Mouse (Mus musculus) embryonic facial prominence, embryonic 13.5 days (tissue): ENCODE data around the gene Gm525. TPM values are rescaled to one million over a fixed set of nuclear protein-coding genes. Genes with fewer than 3 reads are reported as not detected.
A peak's percentile ranks its signal among the peaks of the same experiment; 100 is the strongest.

Experiments used
- ATAC-seq: fragments of 200-750 bp; cut with Nextera tagmentation; 2 replicates; pipeline ENCODE4 v1.8.0; 2017; ENCODE audit warnings: low read depth; ENCODE audit not compliant: insufficient number of reproducible peaks, insufficient read depth, low FRiP score, low TSS enrichment
- H3K27ac ChIP-seq: fragments of 300-500 bp; sonication (generic); 2 replicates; pipeline ENCODE4 v1.5.1; 2015; ENCODE audit warnings: moderate library complexity, mild to moderate bottlenecking, inconsistent platforms
- H3K27me3 ChIP-seq: fragments of 300-500 bp; sonication (generic); 2 replicates; pipeline ENCODE4 v1.6.1; 2015; ENCODE audit warnings: mild to moderate bottlenecking, inconsistent platforms
- H3K36me3 ChIP-seq: fragments of 300-500 bp; sonication (generic); 2 replicates; pipeline ENCODE4 v1.6.1; 2015; ENCODE audit warnings: mild to moderate bottlenecking, inconsistent platforms
- H3K4me1 ChIP-seq: fragments of 300-500 bp; sonication (generic); 2 replicates; pipeline ENCODE4 v1.6.1; 2015; ENCODE audit warnings: inconsistent platforms
- H3K4me2 ChIP-seq: fragments of 300-500 bp; sonication (generic); 2 replicates; pipeline ENCODE4 v1.6.1; 2015; ENCODE audit warnings: moderate library complexity, mild to moderate bottlenecking, inconsistent platforms
- H3K4me3 ChIP-seq: fragments of 300-500 bp; sonication (generic); 2 replicates; pipeline ENCODE4 v1.5.1; 2015; ENCODE audit warnings: mild to moderate bottlenecking, inconsistent platforms
- H3K9ac ChIP-seq: fragments of 300-500 bp; sonication (generic); 2 replicates; pipeline ENCODE4 v1.6.1; 2015; ENCODE audit warnings: mild to moderate bottlenecking, inconsistent platforms
- H3K9me3 ChIP-seq: fragments of 300-500 bp; sonication (generic); 2 replicates; pipeline ENCODE4 v1.6.1; 2016; ENCODE audit warnings: inconsistent platforms
- WGBS: fragments of 180-500 bp; shearing (Covaris S2); methylation state at CpG from one replicate; pipeline ENCODE4 v1.1.7; 2015; ENCODE audit warnings: mixed read lengths; 5-methylcytosine and 5-hydroxymethylcytosine counted together
- polyA plus RNA-seq: library from polyadenylated mRNA; unstranded; fragments of >200 nt; fragmentation: Nextera tagmentation; extraction: Ambion mirVana; gene quantifications from 2 replicates; pipeline ENCODE4 v1.2.1, GENCODE M21; 2015

Gm525 gene
- polyA plus RNA-seq, 1 experiment from 2014 or later = 2.0 TPM

DNA sequence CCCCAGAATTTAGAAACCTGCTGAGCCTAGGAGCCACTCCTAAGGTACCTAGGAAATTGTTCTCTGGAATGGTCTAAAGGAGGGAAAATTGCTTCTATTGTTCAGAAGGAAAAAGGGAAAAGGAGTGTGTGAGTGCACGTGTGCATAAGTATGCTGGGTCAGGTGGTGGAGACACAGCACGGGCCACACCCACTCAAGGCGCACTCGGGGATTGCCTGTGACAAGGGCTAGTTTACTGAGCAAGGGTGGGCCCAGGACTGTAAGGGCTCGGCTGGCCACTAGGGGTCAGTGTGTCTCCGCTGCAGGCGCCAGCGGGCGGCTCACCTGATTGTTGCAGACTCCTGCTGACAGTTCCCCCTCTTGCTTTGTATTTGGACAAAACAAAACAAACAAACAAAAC, 26.8 kb downstream of the Gm525 start:
- Histone ChIP-seq H3K27ac (no peak overlapping the region), H3K9ac (no peak overlapping the region), H3K36me3 (no peaks in the 10 kb centered on the region), H3K9me3 (no peaks in the 10 kb centered on the region), H3K4me3 (peak overlapping the region; percentile 35), H3K4me1 (peaks cover 12% of the 10 kb centered on the region), H3K27me3 (0 out of 2 replicates have a peak, but pooled peaks cover 3% of the 10 kb centered on the region), H3K4me2 (peak overlapping the region; percentile 59)
- WGBS = 2% methylated on average over 9 of the region's 9 CpGs
- peak; percentile 78 for ATAC-seq

DNA sequence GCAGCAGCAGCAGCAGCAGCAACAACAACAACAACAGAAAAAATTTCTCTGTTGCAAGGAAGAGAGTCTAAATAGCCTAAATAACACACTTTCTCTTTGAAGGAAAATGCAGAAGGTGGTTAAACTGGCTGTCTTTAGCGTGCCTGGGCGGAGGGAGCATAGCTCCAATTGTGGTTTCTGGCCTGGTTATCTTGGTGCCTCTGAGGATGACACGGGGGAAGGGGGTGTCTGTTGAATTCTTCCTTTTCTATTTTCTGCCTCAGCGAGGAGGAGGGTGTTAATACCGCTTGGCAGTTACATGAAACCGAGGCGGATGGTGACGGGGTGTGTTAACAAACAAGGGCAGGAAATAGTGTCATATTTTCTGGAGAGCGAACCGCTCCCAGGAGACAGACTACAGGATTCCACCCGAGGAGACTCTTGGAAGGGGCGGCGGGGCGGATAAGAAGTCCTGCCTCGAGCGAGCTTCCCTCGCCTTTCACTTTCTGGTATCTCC, 27.2 kb downstream of the Gm525 start:
- 26% methylated on average over 17 of the region's 17 CpGs for WGBS

DNA sequence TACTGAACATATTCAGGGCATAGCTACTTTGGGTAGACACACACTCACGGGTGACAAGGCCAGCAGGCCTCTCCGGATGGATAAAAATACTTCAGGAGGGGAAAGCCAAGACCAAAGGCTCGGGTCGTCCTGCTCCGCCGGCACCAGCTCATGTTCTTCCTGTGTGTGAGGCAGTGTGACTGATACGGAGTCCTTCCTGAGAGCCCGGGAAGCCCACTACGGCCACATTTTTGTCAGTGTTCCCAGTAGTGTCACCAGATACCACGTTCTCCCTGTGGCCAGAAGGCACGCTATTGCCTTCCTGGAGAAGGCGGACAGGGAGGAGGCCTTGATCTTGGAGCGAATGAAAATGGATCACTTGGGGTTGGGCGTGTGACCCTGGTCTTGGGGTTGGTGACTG, 29.5 kb downstream of the Gm525 start:
- H3K36me3 ChIP-seq = no peaks in the 10 kb centered on the region
- WGBS = 88% methylated on average over 14 of the region's 14 CpGs
- H3K4me1 ChIP-seq = peaks cover 12% of the 10 kb centered on the region
- H3K4me2 ChIP-seq = no peak overlapping the region
- 0 out of 2 replicates have a peak, but pooled peaks cover 3% of the 10 kb centered on the region for H3K27me3 ChIP-seq
- ATAC-seq = no peak
- no peaks in the 10 kb centered on the region for H3K9me3 ChIP-seq
- no peak overlapping the region for H3K27ac ChIP-seq
- no peak overlapping the region for H3K4me3 ChIP-seq
- no peak overlapping the region for H3K9ac ChIP-seq

More for the DNA sequence above, 27.2 kb downstream of the Gm525 start:
- peaks cover 12% of the 10 kb centered on the region for H3K4me1 ChIP-seq
- ATAC-seq = no peak
- H3K27me3 ChIP-seq = 0 out of 2 replicates have a peak, but pooled peaks cover 3% of the 10 kb centered on the region
- H3K9ac ChIP-seq = peak overlapping the region; percentile 51; the same call in 1 of the 2 replicates
- peak overlapping the region; percentile 59 for H3K4me2 ChIP-seq
- 0 out of 2 replicates have a peak overlapping the region, but pooled peaks have one; percentile 11 for H3K27ac ChIP-seq
- H3K9me3 ChIP-seq = no peaks in the 10 kb centered on the region
- H3K4me3 ChIP-seq = peak overlapping the region; percentile 35
- no peaks in the 10 kb centered on the region for H3K36me3 ChIP-seq

DNA sequence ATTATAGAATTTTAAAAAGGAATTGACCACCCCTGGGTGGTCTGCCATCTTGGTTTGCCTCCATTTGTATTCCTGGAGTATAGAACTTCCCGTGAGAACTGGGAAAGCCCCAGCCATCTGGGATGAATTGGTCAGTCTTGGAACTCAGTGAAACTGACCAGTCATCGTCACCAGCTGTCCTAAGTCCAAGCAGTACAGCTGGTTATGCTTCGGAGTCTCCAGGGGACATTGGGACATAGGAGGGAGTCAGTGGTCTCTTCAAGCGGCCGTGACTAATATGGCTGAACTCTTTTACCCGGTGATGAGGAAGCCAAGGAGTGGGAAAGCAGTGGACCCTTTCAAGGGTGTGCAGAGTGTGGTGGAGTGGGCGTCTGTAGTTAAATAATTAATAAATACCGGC, 31.6 kb downstream of the Gm525 start:
- Histone ChIP-seq H3K4me2 (no peak overlapping the region), H3K9me3 (no peaks in the 10 kb centered on the region), H3K4me3 (no peak overlapping the region), H3K27me3 (0 out of 2 replicates have a peak, but pooled peaks cover 3% of the 10 kb centered on the region), H3K27ac (no peak overlapping the region), H3K9ac (no peak overlapping the region), H3K4me1 (peaks cover 12% of the 10 kb centered on the region), H3K36me3 (no peaks in the 10 kb centered on the region)
- WGBS = 93% methylated on average over 8 of the region's 8 CpGs
- ATAC-seq = no peak

DNA sequence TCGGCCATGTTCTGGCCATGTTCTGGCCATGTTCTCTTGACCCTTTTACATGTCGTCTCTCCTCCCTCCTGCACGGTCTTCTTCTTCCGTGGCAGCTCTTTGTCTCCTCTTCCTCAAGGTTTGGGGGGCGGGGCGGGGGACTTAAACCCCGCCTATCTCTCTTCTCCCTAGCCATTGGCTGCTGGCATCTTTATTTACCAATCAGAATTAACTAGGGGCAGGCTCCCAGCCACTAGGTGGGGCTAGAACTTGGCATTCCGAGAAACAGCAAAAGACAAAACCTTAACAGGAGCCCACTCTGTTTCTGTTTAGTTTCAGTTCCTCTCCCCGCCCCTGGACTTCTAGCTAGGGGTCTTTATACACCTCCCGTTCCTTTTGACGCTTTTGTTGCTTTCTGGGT, 32.2 kb downstream of the Gm525 start:
- no peak overlapping the region for H3K4me2 ChIP-seq
- no peak for ATAC-seq
- H3K27ac ChIP-seq = no peak overlapping the region

DNA sequence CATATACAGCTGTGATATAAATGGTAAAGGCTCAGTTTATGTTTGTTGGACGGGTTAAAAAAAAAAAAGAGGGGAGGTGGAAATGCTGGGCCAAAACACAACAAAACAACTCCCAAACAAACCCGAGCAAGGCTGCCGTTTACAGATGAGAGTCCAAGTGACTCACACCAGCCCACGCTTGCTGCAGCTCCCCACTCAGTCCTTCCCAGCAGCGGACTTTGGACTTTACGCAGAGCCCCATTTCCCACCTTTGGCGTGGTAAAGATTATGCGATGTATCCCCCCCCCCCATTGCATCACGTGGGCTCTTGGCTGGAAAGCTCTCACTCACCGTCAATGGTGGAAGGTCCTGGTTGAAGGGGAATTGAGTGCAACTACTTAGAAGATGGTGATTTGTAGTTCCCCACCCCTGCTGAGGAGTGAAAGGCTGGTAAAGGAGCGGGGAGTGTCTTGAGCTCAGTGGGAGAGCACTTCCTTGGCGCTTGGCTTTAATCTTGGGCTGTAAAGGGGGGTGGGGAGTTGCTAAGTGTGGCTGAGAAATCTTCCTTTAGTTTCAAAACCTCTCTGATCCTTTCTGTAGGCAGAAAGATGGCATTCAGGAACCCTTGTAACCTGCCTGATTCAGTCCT, 33.7 kb downstream of the Gm525 start:
- no peak overlapping the region for H3K4me3 ChIP-seq
- no peak overlapping the region for H3K27ac ChIP-seq
- no peak for ATAC-seq
- 41% methylated on average over 12 of the region's 12 CpGs for WGBS
- no peaks in the 10 kb centered on the region for H3K36me3 ChIP-seq
- H3K4me1 ChIP-seq = no peaks in the 10 kb centered on the region
- H3K9me3 ChIP-seq = no peaks in the 10 kb centered on the region
- no peak overlapping the region for H3K9ac ChIP-seq
- no peak overlapping the region for H3K4me2 ChIP-seq
- 0 out of 2 replicates have a peak, but pooled peaks cover under 1% of the 10 kb centered on the region for H3K27me3 ChIP-seq

More for the DNA sequence above, 32.2 kb downstream of the Gm525 start:
- no peaks in the 10 kb centered on the region for H3K36me3 ChIP-seq
- H3K4me1 ChIP-seq = peaks cover 7% of the 10 kb centered on the region
- no peaks in the 10 kb centered on the region for H3K9me3 ChIP-seq
- 84% methylated on average over 11 of the region's 11 CpGs for WGBS
- 0 out of 2 replicates have a peak, but pooled peaks cover 3% of the 10 kb centered on the region for H3K27me3 ChIP-seq
- H3K9ac ChIP-seq = no peak overlapping the region
- no peak overlapping the region for H3K4me3 ChIP-seq

DNA sequence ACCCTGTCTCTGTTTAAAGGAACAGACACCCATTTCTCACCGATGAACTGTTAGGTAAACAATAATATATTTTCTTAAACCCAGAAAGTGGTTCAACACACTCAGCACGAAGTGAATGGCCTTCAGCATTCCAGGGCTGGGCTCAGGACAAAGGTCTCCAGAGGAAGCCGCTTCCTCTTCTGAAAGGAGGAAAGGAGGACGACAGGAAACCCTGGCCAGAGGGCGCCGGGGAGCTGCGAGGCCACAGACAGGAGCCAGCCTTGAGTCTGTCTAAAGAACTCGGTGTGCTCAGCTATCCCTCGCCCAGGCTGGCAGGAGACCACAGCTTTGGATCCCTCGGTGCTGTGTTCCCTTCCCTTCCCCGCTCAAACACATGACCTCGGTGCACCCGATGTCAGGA, 50.8 kb downstream of the Gm525 start:
- Histone ChIP-seq H3K36me3 (no peaks in the 10 kb centered on the region), H3K27me3 (no peaks in the 10 kb centered on the region), H3K9ac (no peak overlapping the region), H3K4me1 (0 out of 2 replicates have a peak, but pooled peaks cover 9% of the 10 kb centered on the region), H3K4me3 (no peak overlapping the region), H3K4me2 (peak overlapping the region; percentile 7; the same call in 1 of the 2 replicates), H3K27ac (no peak overlapping the region), H3K9me3 (no peaks in the 10 kb centered on the region)
- WGBS = 11% methylated on average over 13 of the region's 13 CpGs
- no peak for ATAC-seq

DNA sequence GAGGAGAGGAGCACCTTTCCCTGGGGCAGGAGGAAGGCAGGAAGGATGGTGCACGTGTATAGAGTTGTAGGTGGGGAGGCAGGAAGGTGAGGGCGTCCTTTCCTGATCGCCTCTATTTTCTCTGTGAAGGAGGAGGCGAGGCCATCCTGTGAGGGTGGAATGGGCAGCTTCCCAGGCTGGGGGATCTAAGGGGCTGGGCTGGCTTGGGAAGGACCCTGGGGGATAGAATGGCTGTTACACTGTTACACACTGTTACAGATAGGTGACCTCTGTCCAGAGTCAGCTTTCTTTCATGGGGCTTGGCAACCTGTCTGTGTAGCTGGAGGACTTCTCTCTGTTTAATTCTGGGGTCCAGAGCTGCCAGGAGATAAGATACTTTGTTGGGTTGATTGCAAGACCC, 57.2 kb downstream of the Gm525 start:
- Histone ChIP-seq H3K36me3 (no peaks in the 10 kb centered on the region), H3K9ac (no peak overlapping the region), H3K27ac (no peak overlapping the region), H3K4me3 (no peak overlapping the region), H3K4me1 (0 out of 2 replicates have a peak, but pooled peaks cover 3% of the 10 kb centered on the region), H3K4me2 (no peak overlapping the region), H3K27me3 (0 out of 2 replicates have a peak, but pooled peaks cover 3% of the 10 kb centered on the region), H3K9me3 (no peaks in the 10 kb centered on the region)
- ATAC-seq = no peak
- WGBS = 33% methylated on average over 4 of the region's 4 CpGs

DNA sequence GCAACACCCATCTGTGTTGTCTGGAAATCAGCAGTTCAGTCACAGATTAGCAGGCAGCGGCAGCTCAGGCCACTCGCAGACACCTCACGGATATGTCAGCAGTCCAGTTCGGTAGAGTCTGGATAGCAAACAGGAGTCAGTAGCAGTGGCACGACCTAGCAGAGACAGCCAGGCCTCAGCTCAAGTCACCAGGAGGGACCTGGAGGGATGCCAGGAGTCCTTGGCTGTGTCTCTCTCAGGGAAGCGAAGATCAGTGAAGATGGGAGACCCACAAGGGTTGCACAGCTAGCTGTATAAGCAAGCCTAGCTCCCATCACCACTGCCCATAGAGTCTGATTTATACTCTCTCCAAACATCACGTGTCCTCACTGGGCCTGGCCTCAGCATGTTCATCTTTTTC, 58.8 kb downstream of the Gm525 start:
- WGBS = 82% methylated on average over 7 of the region's 7 CpGs
- Histone ChIP-seq H3K9me3 (no peaks in the 10 kb centered on the region), H3K4me2 (no peak overlapping the region), H3K27ac (no peak overlapping the region), H3K27me3 (0 out of 2 replicates have a peak, but pooled peaks cover 3% of the 10 kb centered on the region), H3K4me3 (no peak overlapping the region), H3K4me1 (0 out of 2 replicates have a peak, but pooled peaks cover 3% of the 10 kb centered on the region), H3K9ac (no peak overlapping the region), H3K36me3 (no peaks in the 10 kb centered on the region)
- ATAC-seq = no peak

DNA sequence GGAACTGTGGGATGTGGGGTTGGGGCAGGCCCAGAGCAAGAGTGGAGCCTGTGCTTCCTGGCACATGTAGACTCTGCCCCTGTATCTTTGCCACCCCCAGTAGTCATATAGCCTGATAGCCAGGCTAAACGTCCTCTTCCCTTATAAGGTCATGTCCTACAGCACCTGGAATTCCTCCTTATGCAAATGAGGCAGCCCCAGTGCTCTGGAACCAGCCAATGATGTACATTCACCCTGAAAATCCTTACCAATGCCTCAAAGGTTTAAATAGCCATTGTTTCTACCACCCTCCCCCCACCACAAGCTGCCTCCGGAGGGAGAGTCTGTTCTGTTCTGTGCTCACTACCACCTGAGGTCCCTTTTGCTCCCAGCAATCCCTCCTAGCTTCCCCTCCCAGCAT, 60.6 kb downstream of the Gm525 start:
- Histone ChIP-seq H3K36me3 (no peaks in the 10 kb centered on the region), H3K4me3 (no peak overlapping the region), H3K9me3 (no peaks in the 10 kb centered on the region), H3K4me1 (0 out of 2 replicates have a peak, but pooled peaks cover 3% of the 10 kb centered on the region), H3K27ac (no peak overlapping the region), H3K4me2 (no peak overlapping the region), H3K9ac (no peak overlapping the region), H3K27me3 (0 out of 2 replicates have a peak, but pooled peaks cover 3% of the 10 kb centered on the region)
- ATAC-seq = no peak
- WGBS = 44% methylated on average over 2 of the region's 2 CpGs

DNA sequence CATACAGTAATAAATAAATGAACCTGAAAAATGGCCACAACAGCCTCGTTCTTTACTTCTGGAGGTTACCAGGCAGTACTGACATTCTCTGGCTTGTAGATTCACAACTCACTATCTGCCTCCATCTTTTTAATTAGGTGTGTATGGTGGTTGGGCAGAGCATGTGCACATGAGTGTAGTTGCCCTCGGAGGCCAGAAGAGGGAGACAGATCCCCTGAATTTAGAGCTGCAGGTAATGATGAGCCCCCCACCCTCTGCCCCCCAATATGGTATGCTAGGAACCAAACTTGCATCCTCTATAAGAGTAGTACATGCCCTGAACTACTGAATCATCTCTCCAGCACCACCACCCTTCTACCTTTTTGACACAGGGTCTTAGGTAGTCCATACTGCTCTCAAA, 64.3 kb downstream of the Gm525 start:
- Histone ChIP-seq H3K27me3 (no peaks in the 10 kb centered on the region), H3K4me1 (peaks cover 14% of the 10 kb centered on the region), H3K36me3 (no peaks in the 10 kb centered on the region), H3K9me3 (no peaks in the 10 kb centered on the region), H3K4me2 (no peak overlapping the region), H3K4me3 (no peak overlapping the region), H3K9ac (no peak overlapping the region), H3K27ac (no peak overlapping the region)
- ATAC-seq = no peak
- WGBS = 92% methylated on average over 2 of the region's 2 CpGs
